Mouse (Mus musculus) spleen, adult 12 weeks (tissue): ENCODE data around the gene Acer3.

ENCODE experiments used
- DNase-seq: peaks from one replicate; pipeline ENCODE4 v3.0.0; 2022; ENCODE audit warnings: low spot score

Gene Acer3

DNA sequence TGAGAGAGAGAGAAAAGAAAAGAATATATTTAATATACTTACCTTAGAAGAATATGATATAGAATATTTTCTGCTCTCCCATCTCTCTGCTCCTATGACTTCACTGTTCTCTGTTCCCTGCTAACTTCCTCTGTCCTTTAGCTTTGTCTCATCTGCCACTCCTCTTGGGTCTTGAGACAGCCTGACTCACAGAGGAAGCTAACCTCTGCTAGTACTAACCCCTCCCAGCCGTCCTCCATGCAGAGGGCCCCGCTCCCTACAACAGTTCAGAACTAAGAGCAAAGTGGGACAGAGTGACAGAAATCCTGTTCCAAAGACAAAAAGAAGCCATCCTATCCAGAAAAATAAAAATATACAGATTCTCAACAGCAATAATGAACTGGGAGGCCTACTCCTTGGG lies at the start of gene Acer3:
Gene Acer3, minus strand, starts transcription at position 126 of the 400 bp plus-strand sequence.
- no peak for DNase-seq

- DNase-seq, result no peak
Measured at GRCm38 (mm10) chr7:98369762-98370369, 48.9 kb upstream of the Acer3 start.

GRCm38 (mm10) chr7:98361662-98362061 lies 40.7 kb upstream of the Acer3 start:
- DNase-seq, result no peak

DNA sequence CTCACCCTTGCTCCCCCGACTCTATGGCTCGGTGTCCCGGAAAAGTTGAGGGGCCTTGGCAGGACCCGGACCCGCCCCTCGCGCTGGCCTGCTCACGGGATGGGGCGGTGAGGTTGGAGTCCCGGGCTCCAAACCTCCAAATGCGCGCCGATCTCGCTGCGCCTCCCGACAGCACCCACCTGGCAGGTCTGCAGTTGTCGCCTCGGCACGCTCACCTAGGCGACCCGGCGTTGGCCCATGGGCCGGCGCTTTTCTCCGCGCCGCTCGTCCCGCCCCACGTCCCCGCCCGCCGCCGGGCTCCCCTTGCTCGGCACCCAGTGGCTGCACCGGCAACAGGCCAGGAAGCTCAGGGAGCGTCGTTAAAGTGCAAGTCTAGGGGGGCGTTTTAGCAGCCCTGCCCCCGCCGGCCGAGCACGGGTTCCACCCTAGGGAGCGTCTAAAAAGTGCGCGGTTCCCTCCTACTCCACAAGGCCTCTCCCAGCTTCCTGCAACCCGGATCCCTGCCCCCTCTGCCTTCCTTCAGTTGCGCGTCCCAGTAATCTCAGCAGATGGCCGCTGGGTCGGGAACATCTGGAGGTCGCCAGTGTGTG lies 40.1 kb upstream of the Acer3 start, which contains the start of gene Tsku:
Gene Tsku, minus strand, starts transcription at position 266 of the 590 bp plus-strand sequence.
- no peak for DNase-seq

DNA sequence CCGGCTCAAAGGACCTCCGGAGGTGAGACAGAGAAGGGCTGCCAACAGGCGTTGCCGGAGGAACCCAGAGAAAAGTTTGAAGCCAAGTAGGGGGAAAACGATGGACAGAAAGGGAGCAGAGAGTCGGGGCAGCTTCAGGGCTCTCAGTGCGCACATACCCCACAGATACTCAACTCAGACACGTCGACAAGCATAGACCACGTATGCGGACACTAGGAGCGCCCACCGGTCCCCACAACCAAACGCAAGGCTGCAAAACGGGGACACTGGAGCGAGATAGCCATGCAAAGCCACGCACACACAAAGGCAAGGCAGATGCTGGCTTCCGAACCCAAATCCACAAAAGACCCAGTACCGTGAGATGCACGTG lies 39.6 kb upstream of the Acer3 start:
- no peak for DNase-seq

DNA sequence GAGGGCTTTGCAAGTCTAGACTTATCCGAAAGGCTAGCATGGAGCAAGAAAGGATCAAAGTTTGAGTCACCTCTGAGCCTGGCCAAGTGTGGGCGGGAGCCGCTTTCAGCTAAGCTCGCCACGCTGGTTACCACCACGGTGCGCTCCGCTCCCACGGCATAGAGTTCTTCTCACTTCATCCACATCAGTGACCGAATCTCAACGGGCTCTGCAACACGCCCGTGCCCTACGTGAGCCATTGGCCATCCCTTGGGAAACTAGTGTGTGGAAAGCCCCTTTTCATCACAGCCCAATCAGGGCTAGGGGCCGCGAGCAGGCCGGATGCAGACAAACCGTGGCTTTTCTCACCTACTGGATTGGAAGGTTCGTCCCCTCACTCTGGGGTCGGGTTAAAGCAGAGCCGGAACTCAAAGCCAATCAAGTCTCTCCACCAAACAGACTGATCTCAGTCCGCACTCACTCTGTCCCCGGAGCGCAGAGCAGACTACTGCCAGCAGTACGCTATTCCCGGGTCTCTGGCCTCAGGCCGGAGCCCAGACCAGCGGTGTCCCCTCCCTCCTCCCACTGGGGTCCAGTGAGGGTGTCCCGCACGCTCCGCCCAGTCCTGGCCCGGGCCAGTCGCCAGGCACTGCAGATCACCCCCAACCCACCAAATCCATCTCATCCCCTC lies 39.1 kb upstream of the Acer3 start:
- DNase-seq, result no peak

GRCm38 (mm10) chr7:98358016-98358415 lies 37.0 kb upstream of the Acer3 start:
- no peak for DNase-seq

GRCm38 (mm10) chr7:98357324-98357723 lies 36.3 kb upstream of the Acer3 start:
- no peak for DNase-seq

DNA sequence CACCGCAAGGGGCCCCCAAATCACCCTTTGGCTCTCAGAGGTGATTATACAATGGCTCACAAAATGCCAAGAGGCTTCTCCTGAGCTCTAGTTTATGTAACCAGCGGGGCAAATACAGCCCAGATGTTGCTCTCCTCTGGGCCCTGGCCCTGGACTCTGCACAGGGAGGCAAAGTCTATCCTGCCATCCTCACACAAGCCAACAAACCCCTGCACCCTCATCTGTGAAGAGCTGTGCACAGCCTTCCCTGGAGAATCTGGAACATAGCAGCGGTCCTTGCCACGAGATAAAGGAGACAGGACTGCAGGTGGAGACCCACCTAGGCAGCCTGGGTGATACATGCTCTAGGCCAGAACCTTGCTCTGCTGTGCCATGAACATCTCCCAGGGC lies 33.9 kb upstream of the Acer3 start:
- no peak for DNase-seq

- no peak for DNase-seq
Measured at GRCm38 (mm10) chr7:98354160-98354920, 33.3 kb upstream of the Acer3 start.

DNA sequence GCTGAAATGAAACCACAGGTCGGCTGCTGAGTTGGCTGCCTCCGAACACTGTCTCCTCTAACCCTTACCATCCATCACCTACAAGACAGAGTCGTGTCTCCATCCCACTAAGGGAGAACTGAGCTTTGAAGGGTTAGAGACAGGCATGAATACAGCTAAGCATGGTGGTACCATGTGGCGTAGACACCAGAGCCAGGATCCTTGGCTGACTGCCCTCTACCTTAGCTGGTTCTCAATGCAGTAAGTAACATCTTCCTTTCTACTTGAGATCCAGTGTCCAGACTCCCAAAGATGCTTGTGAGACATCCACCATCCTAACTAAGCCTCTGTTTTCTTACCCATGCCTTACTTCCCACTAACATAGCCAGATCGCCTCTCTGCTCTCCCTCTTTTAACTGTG lies 32.6 kb upstream of the Acer3 start:
- DNase-seq, result no peak

GRCm38 (mm10) chr7:98351523-98351922 lies 30.5 kb upstream of the Acer3 start:
- no peak for DNase-seq

DNA sequence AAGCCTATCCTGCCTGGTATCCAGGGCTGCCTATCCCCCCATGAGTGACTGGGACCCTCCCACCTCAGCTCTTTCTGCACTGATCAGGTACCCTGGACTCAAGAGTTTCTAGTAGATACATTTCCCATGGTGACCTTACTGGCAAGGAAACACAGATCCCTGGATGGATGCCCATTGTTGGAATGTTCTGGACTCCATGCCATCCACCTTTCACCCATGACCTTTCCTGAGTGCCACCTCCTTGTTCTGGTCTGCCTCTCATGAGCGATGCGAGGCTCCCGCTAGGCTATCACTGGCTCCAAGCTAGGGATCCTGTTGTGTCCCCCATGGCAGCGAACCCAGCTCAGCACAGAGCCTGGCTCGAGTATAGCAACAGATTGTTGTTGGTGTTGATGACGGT lies 28.8 kb upstream of the Acer3 start:
- DNase-seq, result no peak

GRCm38 (mm10) chr7:98349096-98349495 lies 28.1 kb upstream of the Acer3 start:
- peak; percentile 66 for DNase-seq

GRCm38 (mm10) chr7:98348043-98348442 lies 27.0 kb upstream of the Acer3 start:
- no peak for DNase-seq

DNA sequence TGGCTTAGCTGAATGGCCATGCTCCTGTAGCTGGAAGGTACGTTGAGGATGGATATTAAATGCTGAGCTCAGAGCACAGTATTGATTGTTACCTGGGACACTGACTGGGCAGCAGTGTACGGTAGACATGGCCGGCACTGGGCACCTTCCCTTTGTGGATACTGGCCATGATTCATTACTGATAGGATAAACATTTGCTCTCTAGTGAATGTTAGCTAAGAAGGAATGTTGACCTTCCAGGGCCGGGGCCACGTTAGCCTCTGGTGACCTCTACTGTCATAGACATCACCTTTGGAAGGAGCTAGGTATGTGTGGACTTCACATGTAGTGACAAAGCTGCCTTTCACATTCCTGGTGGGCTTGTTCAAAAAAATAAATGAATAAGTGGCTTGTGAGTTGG lies 26.5 kb upstream of the Acer3 start:
- DNase-seq, result no peak

DNA sequence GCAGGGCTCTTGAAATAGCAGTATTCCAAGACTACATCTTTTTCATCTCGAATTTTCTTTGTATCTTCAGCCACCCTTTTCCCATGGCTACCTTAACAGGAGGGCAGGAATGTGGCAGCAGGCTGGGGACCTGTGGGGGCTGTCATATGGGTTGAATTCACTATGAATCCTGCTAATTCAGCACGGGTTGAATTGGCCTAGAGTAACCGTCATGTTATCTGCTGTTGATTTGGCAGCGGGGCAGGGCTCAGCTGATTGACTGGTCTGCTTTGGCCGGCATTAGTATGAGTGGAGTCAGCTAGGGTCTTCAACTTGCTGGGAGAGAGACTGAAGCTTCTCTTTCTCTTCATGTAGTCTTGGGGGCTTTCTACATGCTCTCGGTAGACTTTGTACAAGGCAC lies 24.0 kb upstream of the Acer3 start:
- DNase-seq, result no peak

DNA sequence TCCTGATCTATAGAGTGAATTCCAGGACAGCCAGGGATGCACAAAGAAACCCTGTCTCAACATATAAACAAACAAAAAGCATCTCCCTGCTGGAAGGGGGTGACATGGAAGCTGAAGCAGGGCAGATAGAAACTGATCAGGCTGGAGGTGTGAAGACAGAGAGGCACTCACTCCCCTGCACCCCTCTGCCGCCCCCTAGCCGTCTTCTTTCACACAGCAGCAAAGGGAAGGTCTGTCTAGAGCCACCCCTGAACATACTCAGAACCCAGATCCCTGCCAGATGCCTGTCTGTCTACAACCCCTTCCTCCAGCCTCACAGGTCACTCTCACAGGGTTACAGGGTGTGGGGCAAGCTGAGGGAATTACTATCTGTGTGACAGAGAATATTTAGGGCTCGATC lies 23.4 kb upstream of the Acer3 start:
- DNase-seq, result no peak

- DNase-seq, result no peak
Measured at GRCm38 (mm10) chr7:98342249-98342648, 21.2 kb upstream of the Acer3 start.

- DNase-seq, result peak; percentile 74
Measured at GRCm38 (mm10) chr7:98341475-98341874, 20.5 kb upstream of the Acer3 start.

DNA sequence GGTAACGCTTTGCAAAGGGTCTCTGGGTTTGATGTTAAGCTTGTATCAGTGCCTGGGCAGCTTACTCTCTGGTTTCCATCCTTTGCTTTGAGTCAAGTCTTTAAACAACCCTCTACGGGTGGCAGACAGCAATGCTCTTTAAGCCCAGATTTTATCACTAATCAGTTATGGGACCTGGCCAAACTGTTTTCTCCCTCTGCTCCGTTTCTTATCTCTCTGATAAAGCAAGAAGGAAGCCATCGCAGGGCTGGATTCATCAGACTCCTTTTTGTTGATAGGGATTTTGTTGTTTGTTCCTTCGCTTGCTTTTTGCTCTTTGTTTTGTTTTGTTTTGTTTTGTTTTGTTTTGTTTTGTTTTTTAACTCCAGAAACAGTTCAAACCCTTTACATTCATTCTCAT lies 19.3 kb upstream of the Acer3 start:
- no peak for DNase-seq

DNA sequence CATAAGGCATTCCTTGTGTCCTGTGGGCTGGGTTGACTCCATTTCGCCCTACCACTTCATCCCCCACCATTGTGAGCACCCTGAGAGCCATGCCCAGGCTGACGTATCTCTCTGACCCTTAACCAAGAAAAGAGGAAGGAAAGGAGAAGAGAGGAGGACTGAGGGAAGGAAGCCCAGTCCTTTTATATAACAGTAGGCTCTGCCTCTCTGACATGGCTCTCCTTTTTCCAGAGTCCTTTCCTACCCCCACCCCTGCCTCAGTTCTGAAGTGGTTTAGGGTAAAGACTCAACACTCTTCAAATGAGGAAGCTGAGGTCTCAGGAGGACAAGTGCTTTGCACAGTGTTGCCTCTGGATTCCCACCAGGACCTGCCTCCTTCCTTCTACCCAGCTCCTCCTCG lies 13.0 kb upstream of the Acer3 start:
- no peak for DNase-seq

DNA sequence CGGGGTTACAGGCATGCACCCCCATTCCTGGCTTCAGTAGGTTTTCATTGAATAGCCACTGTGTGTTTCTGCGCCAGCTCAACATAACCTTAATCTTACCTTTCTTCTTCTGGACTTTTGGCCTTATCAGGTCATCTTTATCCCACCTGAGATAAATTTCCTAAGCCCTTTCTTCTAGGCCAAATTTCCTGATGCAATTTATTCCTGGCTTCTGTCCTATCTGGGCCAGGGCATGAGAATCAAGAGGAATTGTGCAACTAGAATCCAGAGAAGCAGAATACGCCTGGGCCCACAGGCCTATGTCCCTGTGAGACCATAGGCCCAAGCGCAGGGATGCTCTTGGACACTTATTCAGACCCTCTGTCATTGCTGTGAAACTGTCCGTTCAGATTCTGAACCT lies 12.5 kb upstream of the Acer3 start:
- no peak for DNase-seq
